Mouse (Mus musculus) heart, embryonic 12.5 days (tissue): Measurements from ENCODE around the gene Dnajc10. TPM values are rescaled to one million over a fixed set of nuclear protein-coding genes. Genes with fewer than 3 reads are reported as not detected.

Experiments
- ATAC-seq: fragments of 200-750 bp; cut with Nextera tagmentation; 2 replicates; pipeline ENCODE4 v1.8.0; 2017; ENCODE audit warnings: moderate TSS enrichment, moderate library complexity; ENCODE audit not compliant: insufficient number of reproducible peaks, low FRiP score
- H3K27ac ChIP-seq: fragments of 300-500 bp; sonication (generic); 2 replicates; pipeline ENCODE4 v1.5.1; 2016; ENCODE audit warnings: mild to moderate bottlenecking, moderate library complexity; ENCODE audit not compliant: poor library complexity, severe bottlenecking
- H3K27me3 ChIP-seq: fragments of 300-500 bp; sonication (generic); replicated peaks from 2 replicates; pipeline ENCODE4 v1.6.1; 2016; ENCODE audit warnings: mild to moderate bottlenecking, moderate library complexity
- H3K36me3 ChIP-seq: fragments of 300-500 bp; sonication (generic); 2 replicates; pipeline ENCODE4 v1.6.1; 2016; ENCODE audit warnings: mild to moderate bottlenecking, moderate library complexity
- H3K4me1 ChIP-seq: fragments of 300-500 bp; sonication (generic); replicated peaks from 2 replicates; pipeline ENCODE4 v1.6.1; 2016; ENCODE audit warnings: mild to moderate bottlenecking
- H3K4me2 ChIP-seq: fragments of 300-500 bp; sonication (generic); 2 replicates; pipeline ENCODE4 v1.6.1; 2016; ENCODE audit warnings: mild to moderate bottlenecking, moderate library complexity
- H3K4me3 ChIP-seq: fragments of 300-500 bp; sonication (generic); 2 replicates; pipeline ENCODE4 v1.5.1; 2016; ENCODE audit warnings: mild to moderate bottlenecking
- H3K9ac ChIP-seq: fragments of 300-500 bp; sonication (generic); 2 replicates; pipeline ENCODE4 v1.6.1; 2016; ENCODE audit warnings: mild to moderate bottlenecking, moderate library complexity
- H3K9me3 ChIP-seq: fragments of 300-500 bp; sonication (generic); replicated peaks from 2 replicates; pipeline ENCODE4 v1.6.1; 2016; ENCODE audit warnings: mild to moderate bottlenecking, moderate library complexity
- WGBS: fragments of 180-500 bp; shearing (Covaris S2); methylation state at CpG from one replicate; pipeline ENCODE4 v1.1.7; 2016; 5-methylcytosine and 5-hydroxymethylcytosine counted together
- polyA plus RNA-seq: library from polyadenylated mRNA; unstranded; fragments of >200 nt; fragmentation: Nextera tagmentation; extraction: Ambion mirVana; gene quantifications from 2 replicates; pipeline ENCODE4 v1.2.1, GENCODE M21; 2016

The Dnajc10 gene
- polyA plus RNA-seq, 1 experiment from 2014 or later, result 70.5 TPM

GRCm38 (mm10) chr2:80398595-80399099, 83.4 kb downstream of the Dnajc10 start:
- no peak overlapping the region for H3K4me3 ChIP-seq
- no peaks in the 10 kb centered on the region for H3K36me3 ChIP-seq
- H3K4me2 ChIP-seq, result no peak overlapping the region
- 40% methylated on average over 3 of the region's 3 CpGs for WGBS
- H3K9me3 ChIP-seq, result no peaks in the 10 kb centered on the region
- no peak overlapping the region for H3K27ac ChIP-seq
- H3K27me3 ChIP-seq, result no peaks in the 10 kb centered on the region
- 0 out of 2 replicates have a peak, but pooled peaks cover 3% of the 10 kb centered on the region for H3K4me1 ChIP-seq
- H3K9ac ChIP-seq, result no peak overlapping the region
- no peak for ATAC-seq

Other genes starting within 250 kb of the Dnajc10 start
- gene Pde1a, start 186.0 kb upstream of the Dnajc10 start, polyA plus RNA-seq, result 40.5 and 41.2 TPM in 2 replicates
- gene Prdx6b, start 23.0 kb upstream of the Dnajc10 start, polyA plus RNA-seq, result not detected in 2 replicates
- gene Frzb, start 132.2 kb downstream of the Dnajc10 start, polyA plus RNA-seq, result 8.7 and 9.4 TPM in 2 replicates